Mouse (Mus musculus) midbrain, embryonic 10.5 days (tissue): Measurements from ENCODE around the gene Brd3. TPM values are rescaled to one million over a fixed set of nuclear protein-coding genes. Genes with fewer than 3 reads are reported as not detected.
A peak's percentile ranks its signal among the peaks of the same experiment; 100 is the strongest.

Source experiments
- DNase-seq: peaks from one replicate; pipeline ENCODE4 v3.0.0-alpha.2; 2017; ENCODE audit warnings: low spot score
- H3K27ac ChIP-seq: fragments of 300-500 bp; sonication (generic); replicated peaks from 2 replicates; pipeline ENCODE4 v1.5.1; 2016; ENCODE audit warnings: mild to moderate bottlenecking
- H3K27me3 ChIP-seq: fragments of 300-500 bp; sonication (generic); 2 replicates; pipeline ENCODE4 v1.6.1; 2016; ENCODE audit warnings: low read depth, mild to moderate bottlenecking; ENCODE audit not compliant: poor library complexity, severe bottlenecking
- H3K36me3 ChIP-seq: fragments of 300-500 bp; sonication (generic); 2 replicates; pipeline ENCODE4 v1.6.1; 2016; ENCODE audit warnings: mild to moderate bottlenecking, moderate library complexity
- H3K4me1 ChIP-seq: fragments of 300-500 bp; sonication (generic); 2 replicates; pipeline ENCODE4 v1.6.1; 2016
- H3K4me3 ChIP-seq: fragments of 300-500 bp; sonication (generic); 2 replicates; pipeline ENCODE4 v1.5.1; 2016; ENCODE audit warnings: mild to moderate bottlenecking, moderate library complexity
- H3K9me3 ChIP-seq: fragments of 300-500 bp; sonication (generic); replicated peaks from 2 replicates; pipeline ENCODE4 v1.6.1; 2016; ENCODE audit warnings: mild to moderate bottlenecking
- WGBS: fragments of 180-500 bp; shearing (Covaris S2); methylation state at CpG from one replicate; pipeline ENCODE4 v1.1.7; 2016; 5-methylcytosine and 5-hydroxymethylcytosine counted together
- polyA plus RNA-seq: library from polyadenylated mRNA; unstranded; fragments of >200 nt; fragmentation: Nextera tagmentation; extraction: Ambion mirVana; gene quantifications from 2 replicates; pipeline ENCODE4 v1.2.1, GENCODE M21; 2016

Brd3 gene
- polyA plus RNA-seq, 1 experiment from 2014 or later = 156 TPM

GRCm38 (mm10) chr2:27428071-27428470 is 79.4 kb downstream of the Brd3 start:
- WGBS = 0% methylated on average over 4 of the region's 4 CpGs
- Histone ChIP-seq H3K4me1 (peaks cover 48% of the 10 kb centered on the region), H3K4me3 (0 out of 2 replicates have a peak overlapping the region, but pooled peaks have one; percentile 11), H3K27ac (no peak overlapping the region), H3K27me3 (no peaks in the 10 kb centered on the region), H3K36me3 (peaks cover 2% of the 10 kb centered on the region; the same call in 1 of the 2 replicates), H3K9me3 (no peaks in the 10 kb centered on the region)
- DNase-seq = peak; percentile 87

GRCm38 (mm10) chr2:27426855-27427457 is 80.5 kb downstream of the Brd3 start, which contains the start of gene Vav2:
Gene Vav2 (minus strand): TSS chr2:27427033.
- H3K27ac ChIP-seq = peak within 1 kb of the TSS; percentile 98
- peaks cover 13% of the 10 kb centered on the region for H3K36me3 ChIP-seq
- H3K27me3 ChIP-seq = no peaks in the 10 kb centered on the region
- peak; percentile 94 for DNase-seq
- WGBS = under 1% methylated on average over 58 of the region's 58 CpGs
- H3K4me3 ChIP-seq = peak within 1 kb of the TSS; percentile 94
- no peaks in the 10 kb centered on the region for H3K9me3 ChIP-seq
- peaks cover 59% of the 10 kb centered on the region for H3K4me1 ChIP-seq

GRCm38 (mm10) chr2:27426406-27426854 is 81.0 kb downstream of the Brd3 start:
- H3K27me3 ChIP-seq = no peaks in the 10 kb centered on the region
- WGBS = under 1% methylated on average over 52 of the region's 64 CpGs
- peak overlapping the region; percentile 98 for H3K27ac ChIP-seq
- H3K4me3 ChIP-seq = peak overlapping the region; percentile 94
- H3K9me3 ChIP-seq = no peaks in the 10 kb centered on the region
- no peak for DNase-seq
- peaks cover 65% of the 10 kb centered on the region for H3K4me1 ChIP-seq
- H3K36me3 ChIP-seq = peaks cover 18% of the 10 kb centered on the region

- Histone ChIP-seq H3K9me3 (no peaks in the 10 kb centered on the region), H3K4me1 (peaks cover 70% of the 10 kb centered on the region), H3K36me3 (peaks cover 22% of the 10 kb centered on the region), H3K27ac (peak overlapping the region; percentile 98), H3K4me3 (peak overlapping the region; percentile 94), H3K27me3 (no peaks in the 10 kb centered on the region)
- WGBS = under 1% methylated on average over 60 of the region's 60 CpGs
- DNase-seq = peak; percentile 58
Measured at GRCm38 (mm10) chr2:27425751-27426405, 81.6 kb downstream of the Brd3 start.

GRCm38 (mm10) chr2:27425161-27425611 is 82.3 kb downstream of the Brd3 start:
- Histone ChIP-seq H3K4me3 (peak overlapping the region; percentile 94), H3K27ac (peak overlapping the region; percentile 98), H3K27me3 (no peaks in the 10 kb centered on the region), H3K4me1 (peaks cover 72% of the 10 kb centered on the region), H3K36me3 (peaks cover 28% of the 10 kb centered on the region), H3K9me3 (no peaks in the 10 kb centered on the region)
- 0% methylated on average over 20 of the region's 20 CpGs for WGBS
- peak; percentile 81 for DNase-seq

GRCm38 (mm10) chr2:27423596-27423995 is 83.9 kb downstream of the Brd3 start:
- H3K36me3 ChIP-seq = peaks cover 30% of the 10 kb centered on the region
- H3K9me3 ChIP-seq = no peaks in the 10 kb centered on the region
- peaks cover 88% of the 10 kb centered on the region for H3K4me1 ChIP-seq
- 90% methylated on average over 7 of the region's 7 CpGs for WGBS
- H3K27me3 ChIP-seq = no peaks in the 10 kb centered on the region
- peak overlapping the region; percentile 94; the same call in 1 of the 2 replicates for H3K4me3 ChIP-seq
- DNase-seq = no peak
- peak overlapping the region; percentile 98 for H3K27ac ChIP-seq

- Histone ChIP-seq H3K27me3 (no peaks in the 10 kb centered on the region), H3K36me3 (peaks cover 30% of the 10 kb centered on the region), H3K9me3 (no peaks in the 10 kb centered on the region), H3K4me1 (peaks cover 93% of the 10 kb centered on the region), H3K27ac (0 out of 2 replicates have a peak overlapping the region, but pooled peaks have one; percentile 30), H3K4me3 (no peak overlapping the region)
- DNase-seq = no peak
- WGBS = 77% methylated on average over 20 of the region's 20 CpGs
Measured at GRCm38 (mm10) chr2:27421293-27422068, 86.0 kb downstream of the Brd3 start.

GRCm38 (mm10) chr2:27418577-27419070 is 88.8 kb downstream of the Brd3 start:
- Histone ChIP-seq H3K4me1 (peaks cover 95% of the 10 kb centered on the region), H3K27me3 (no peaks in the 10 kb centered on the region), H3K27ac (no peak overlapping the region), H3K36me3 (peaks cover 30% of the 10 kb centered on the region), H3K4me3 (no peak overlapping the region), H3K9me3 (no peaks in the 10 kb centered on the region)
- 63% methylated on average over 6 of the region's 6 CpGs for WGBS
- no peak for DNase-seq

- Histone ChIP-seq H3K27me3 (no peaks in the 10 kb centered on the region), H3K4me1 (peaks cover 95% of the 10 kb centered on the region), H3K36me3 (peaks cover 24% of the 10 kb centered on the region), H3K27ac (peak overlapping the region; percentile 7; the same call in 1 of the 2 replicates), H3K9me3 (no peaks in the 10 kb centered on the region), H3K4me3 (no peak overlapping the region)
- DNase-seq = no peak
- 72% methylated on average over 5 of the region's 5 CpGs for WGBS
Measured at GRCm38 (mm10) chr2:27417648-27418153, 89.8 kb downstream of the Brd3 start.

GRCm38 (mm10) chr2:27416425-27416824 is 91.0 kb downstream of the Brd3 start:
- Histone ChIP-seq H3K9me3 (no peaks in the 10 kb centered on the region), H3K36me3 (peaks cover 12% of the 10 kb centered on the region), H3K4me1 (peaks cover 95% of the 10 kb centered on the region), H3K27ac (peak overlapping the region; percentile 87; the same call in 1 of the 2 replicates), H3K4me3 (no peak overlapping the region), H3K27me3 (no peaks in the 10 kb centered on the region)
- 61% methylated on average over 3 of the region's 3 CpGs for WGBS
- no peak for DNase-seq

GRCm38 (mm10) chr2:27415060-27415783 is 92.2 kb downstream of the Brd3 start:
- 79% methylated on average over 11 of the region's 11 CpGs for WGBS

More at GRCm38 (mm10) chr2:27415060-27415783, 92.2 kb downstream of the Brd3 start:
- Histone ChIP-seq H3K4me3 (no peak overlapping the region), H3K36me3 (peaks cover 2% of the 10 kb centered on the region; the same call in 1 of the 2 replicates), H3K9me3 (no peaks in the 10 kb centered on the region), H3K4me1 (peaks cover 99% of the 10 kb centered on the region), H3K27me3 (no peaks in the 10 kb centered on the region), H3K27ac (peak overlapping the region; percentile 87)
- no peak for DNase-seq
